Comparison of ENCODE assay signal across 25 mouse cellular contexts in genomic region chr3:81054074-81054473, GRCm38 (mm10).
"Had no signal": no experiment of that assay in that cellular context is flagged by ENCODE, and none has a peak within 500 bp of the region (broad histone marks: within the 10 kb centered on the region; RNA-seq: fewer than 3 reads in every experiment).

No protein-coding gene starts in this region.

- H3K27me3 ChIP-seq: limb, embryonic 12.5 days; limb, embryonic 15.5 days; megakaryocyte, embryonic 14.5 days; midbrain, embryonic 13.5 days; neural tube, embryonic 12.5 days; neural tube, embryonic 15.5 days had no signal

- H3K4me1 ChIP-seq: megakaryocyte, embryonic 14.5 days; neural tube, embryonic 15.5 days had no signal

- H3K36me3 ChIP-seq: limb, embryonic 12.5 days; limb, embryonic 15.5 days; midbrain, embryonic 10.5 days; midbrain, embryonic 13.5 days; neural tube, embryonic 12.5 days; neural tube, embryonic 15.5 days had no signal

- H3K4me2 ChIP-seq: limb, embryonic 12.5 days; limb, embryonic 15.5 days; liver, embryonic 11.5 days; lung, embryonic 14.5 days; midbrain, embryonic 13.5 days; neural tube, embryonic 12.5 days; neural tube, embryonic 15.5 days had no signal

- ATAC-seq: intestine, postnatal 0 days; liver, postnatal 0 days; midbrain, embryonic 13.5 days; midbrain, embryonic 16.5 days had no signal

- H3K9me3 ChIP-seq: limb, embryonic 12.5 days; limb, embryonic 15.5 days; megakaryocyte, embryonic 14.5 days; midbrain, embryonic 10.5 days; midbrain, embryonic 13.5 days; neural tube, embryonic 12.5 days; neural tube, embryonic 15.5 days had no signal

- DNase-seq: kidney, adult 2 months; kidney, postnatal 36 days; left cerebral cortex, postnatal 4 days; liver, postnatal 0 days; lung, embryonic 14.5 days; lung, postnatal 14 days; lung, postnatal 4 days; right cerebral cortex, adult 18-20 months; right cerebral cortex, postnatal 14 days; thymus, adult 2 months; thymus, postnatal 14 days; thymus, postnatal 4 days had no signal

- H3K9ac ChIP-seq: limb, embryonic 12.5 days; limb, embryonic 15.5 days; liver, embryonic 14.5 days; liver, postnatal 0 days; lung, embryonic 14.5 days; midbrain, embryonic 13.5 days; neural tube, embryonic 12.5 days; neural tube, embryonic 15.5 days had no signal

- H3K27ac ChIP-seq: kidney, postnatal 0 days; limb, embryonic 12.5 days; limb, embryonic 15.5 days; liver, embryonic 14.5 days; midbrain, embryonic 10.5 days; midbrain, embryonic 13.5 days; neural tube, embryonic 12.5 days; neural tube, embryonic 15.5 days; stomach, postnatal 0 days had no signal

- H3K4me3 ChIP-seq: limb, embryonic 12.5 days; limb, embryonic 15.5 days; megakaryocyte, embryonic 14.5 days; midbrain, embryonic 10.5 days; midbrain, embryonic 13.5 days; neural tube, embryonic 12.5 days; neural tube, embryonic 15.5 days had no signal
